In genomic region chr7:103860855-103861254, GRCm38 (mm10) we compare ENCODE assay signal across 10 mouse cellular contexts. TPM values are rescaled to one million over a fixed set of nuclear protein-coding genes. Genes with fewer than 3 reads are reported as not detected.
DNase-seq lines count a peak whose midpoint lies in the region; ATAC-seq and TF ChIP-seq lines count a peak whose summit lies in the region.
"Had no signal": no experiment of that assay in that cellular context is flagged by ENCODE, and none has a peak within 500 bp of the region (broad histone marks: within the 10 kb centered on the region; RNA-seq: fewer than 3 reads in every experiment).

No protein-coding gene starts in this region.

- no peak overlapping the region for H3K4me2 ChIP-seq in forebrain, embryonic 14.5 days (ENCODE audit: low read length)
- H3K4me2 ChIP-seq in forebrain, embryonic 12.5 days, result no peak overlapping the region
- no peak overlapping the region for H3K4me2 ChIP-seq in heart, postnatal 0 days (ENCODE audit: low read depth, low read length)

- H3K27me3 ChIP-seq in forebrain, embryonic 14.5 days (replicated peaks; ENCODE audit: control insufficient read depth, insufficient read depth, low read length), result no peaks in the 10 kb centered on the region
- no peaks in the 10 kb centered on the region for H3K27me3 ChIP-seq in forebrain, embryonic 12.5 days
- H3K27me3 ChIP-seq in heart, postnatal 0 days (ENCODE audit: control insufficient read depth, insufficient read depth, low read length), result no peaks in the 10 kb centered on the region
- H3K27me3 ChIP-seq: Patski had no signal

- no peaks in the 10 kb centered on the region for H3K4me1 ChIP-seq in forebrain, embryonic 14.5 days (ENCODE audit: control insufficient read depth, insufficient read depth, low read length)
- no peaks in the 10 kb centered on the region for H3K4me1 ChIP-seq in forebrain, embryonic 12.5 days
- H3K4me1 ChIP-seq in heart, postnatal 0 days (ENCODE audit: control insufficient read depth, insufficient read depth), result no peaks in the 10 kb centered on the region

- H3K27ac ChIP-seq in forebrain, embryonic 14.5 days (ENCODE audit: low read depth, low read length), result no peak overlapping the region
- no peak overlapping the region for H3K27ac ChIP-seq in forebrain, embryonic 12.5 days
- H3K27ac ChIP-seq in heart, postnatal 0 days (ENCODE audit: low read depth), result no peak overlapping the region

- no peak for TF ChIP-seq CTCF in heart, postnatal 0 days (IDR thresholded peaks at IDR 0.05; ENCODE audit: low read depth)

- TF ChIP-seq EP300 in heart, postnatal 0 days (IDR thresholded peaks at IDR 0.05; ENCODE audit: low read depth), result no peak

- H3K36me3 ChIP-seq in forebrain, embryonic 14.5 days (ENCODE audit: control insufficient read depth, insufficient read depth, low read length), result no peaks in the 10 kb centered on the region
- no peaks in the 10 kb centered on the region for H3K36me3 ChIP-seq in forebrain, embryonic 12.5 days (replicated peaks)
- no peaks in the 10 kb centered on the region for H3K36me3 ChIP-seq in heart, postnatal 0 days (replicated peaks; ENCODE audit: control insufficient read depth, insufficient read depth, low read length)

- 79% methylated on average over 1 of the region's 1 CpGs for WGBS in forebrain, embryonic 14.5 days
- 48% methylated on average over 1 of the region's 1 CpGs for WGBS in forebrain, embryonic 12.5 days
- WGBS in heart, postnatal 0 days, result 42% methylated on average over 1 of the region's 1 CpGs

- no peaks in the 10 kb centered on the region for H3K9me3 ChIP-seq in forebrain, embryonic 14.5 days (replicated peaks; ENCODE audit: control insufficient read depth, low read length)
- no peaks in the 10 kb centered on the region for H3K9me3 ChIP-seq in forebrain, embryonic 12.5 days
- H3K9me3 ChIP-seq in heart, postnatal 0 days (replicated peaks; ENCODE audit: control insufficient read depth, low read length), result no peaks in the 10 kb centered on the region

- ATAC-seq in forebrain, embryonic 14.5 days, result no peak
- ATAC-seq in forebrain, embryonic 12.5 days (ENCODE audit: low FRiP score), result no peak
- peak; percentile 78 for ATAC-seq in heart, postnatal 0 days (ENCODE audit: insufficient read depth, low read depth)
- ATAC-seq: Patski had no signal

- DNase-seq in forebrain, embryonic 14.5 days (ENCODE audit: low spot score), result peak; percentile 0
- peak; percentile 93 for DNase-seq in A20 (ENCODE audit: low read depth, low spot score)
- peak; percentile 88 for DNase-seq in c-Kit-positive CD71-negative TER-119-negative erythroid progenitor cells, embryonic 14.5 days (ENCODE audit: low read depth)
- DNase-seq in heart, postnatal 0 days (ENCODE audit: low spot score), result peak; percentile 42
- DNase-seq in mesoderm, embryonic 11.5 days (ENCODE audit: low read depth, low spot score), result peak; percentile 49
- DNase-seq in layer of hippocampus, postnatal 10 days (ENCODE audit: low spot score in 2 of 2), result no peak
- DNase-seq in layer of hippocampus, adult 9-10 months (ENCODE audit: low spot score), result no peak

- H3K9ac ChIP-seq in forebrain, embryonic 14.5 days (ENCODE audit: low read length), result no peak overlapping the region
- H3K9ac ChIP-seq in forebrain, embryonic 12.5 days, result no peak overlapping the region
- H3K9ac ChIP-seq in heart, postnatal 0 days (replicated peaks; ENCODE audit: low read depth, low read length), result no peak overlapping the region

- no peak overlapping the region for H3K4me3 ChIP-seq in forebrain, embryonic 14.5 days (ENCODE audit: low read depth, low read length)
- no peak overlapping the region for H3K4me3 ChIP-seq in forebrain, embryonic 12.5 days (replicated peaks)
- H3K4me3 ChIP-seq in heart, postnatal 0 days (ENCODE audit: low read depth, low read length), result no peak overlapping the region

RNA-seq across cellular contexts. Expression of gene Hbb-y, which starts 7.8 kb away (rescaled TPM):
- polyA plus RNA-seq in forebrain, embryonic 14.5 days (2014; fragmentation: Nextera tagmentation; extraction: Ambion mirVana), result 152 and 669 TPM in 2 replicates
- polyA plus RNA-seq in forebrain, embryonic 12.5 days (2016; fragmentation: Nextera tagmentation; extraction: Ambion mirVana), result 6,398 and 8,559 TPM in 2 replicates
- total RNA-seq in heart, postnatal 0 days (2014; rRNA removed; ENCODE audit: low replicate concordance), result 0.80 TPM in 1 of 2 replicates, not detected in the other
- 2.2 and 2.7 TPM in 2 replicates for polyA plus RNA-seq in heart, postnatal 0 days (2015; fragmentation: Nextera tagmentation; extraction: Ambion mirVana)
- not detected for total RNA-seq in layer of hippocampus, postnatal 10 days (2021)
- polyA plus RNA-seq: Patski had no signal

RNA-seq across cellular contexts. Expression of gene Hbb-bh1, which starts 17.9 kb away (rescaled TPM):
- 0.90 and 2.5 TPM in 2 replicates for polyA plus RNA-seq in forebrain, embryonic 14.5 days (2014; fragmentation: Nextera tagmentation; extraction: Ambion mirVana)
- polyA plus RNA-seq in forebrain, embryonic 12.5 days (2016; fragmentation: Nextera tagmentation; extraction: Ambion mirVana), result 427 and 624 TPM in 2 replicates
- not detected in 2 replicates for total RNA-seq in heart, postnatal 0 days (2014; rRNA removed; ENCODE audit: low replicate concordance)
- not detected in 2 replicates for polyA plus RNA-seq in heart, postnatal 0 days (2015; fragmentation: Nextera tagmentation; extraction: Ambion mirVana)
- total RNA-seq in layer of hippocampus, postnatal 10 days (2021), result not detected
- polyA plus RNA-seq: Patski had no signal

RNA-seq across cellular contexts. Expression of gene Hbb-bh2, which starts 20.5 kb away (rescaled TPM):
- polyA plus RNA-seq in forebrain, embryonic 14.5 days (2014; fragmentation: Nextera tagmentation; extraction: Ambion mirVana), result not detected in 2 replicates
- polyA plus RNA-seq in forebrain, embryonic 12.5 days (2016; fragmentation: Nextera tagmentation; extraction: Ambion mirVana), result 0.50 TPM in 1 of 2 replicates, not detected in the other
- not detected in 2 replicates for total RNA-seq in heart, postnatal 0 days (2014; rRNA removed; ENCODE audit: low replicate concordance)
- polyA plus RNA-seq in heart, postnatal 0 days (2015; fragmentation: Nextera tagmentation; extraction: Ambion mirVana), result not detected in 2 replicates
- not detected for total RNA-seq in layer of hippocampus, postnatal 10 days (2021)
- polyA plus RNA-seq: limb, embryonic 14.5 days; Patski had no signal

RNA-seq across cellular contexts. Expression of gene Olfr66, which starts 25.2 kb away (rescaled TPM):
- not detected in 2 replicates for polyA plus RNA-seq in forebrain, embryonic 14.5 days (2014; fragmentation: Nextera tagmentation; extraction: Ambion mirVana)
- polyA plus RNA-seq in forebrain, embryonic 12.5 days (2016; fragmentation: Nextera tagmentation; extraction: Ambion mirVana), result not detected in 2 replicates
- total RNA-seq in heart, postnatal 0 days (2014; rRNA removed; ENCODE audit: low replicate concordance), result not detected in 2 replicates
- polyA plus RNA-seq in heart, postnatal 0 days (2015; fragmentation: Nextera tagmentation; extraction: Ambion mirVana), result not detected in 2 replicates
- not detected for total RNA-seq in layer of hippocampus, postnatal 10 days (2021)
- polyA plus RNA-seq: limb, embryonic 14.5 days; Patski had no signal

RNA-seq across cellular contexts. Expression of gene Hbb-bs, which starts 33.0 kb away (rescaled TPM):
- 3,810 and 4,891 TPM in 2 replicates for polyA plus RNA-seq in forebrain, embryonic 14.5 days (2014; fragmentation: Nextera tagmentation; extraction: Ambion mirVana)
- polyA plus RNA-seq in forebrain, embryonic 12.5 days (2016; fragmentation: Nextera tagmentation; extraction: Ambion mirVana), result 465 and 620 TPM in 2 replicates
- 5,431 and 6,330 TPM in 2 replicates for total RNA-seq in heart, postnatal 0 days (2014; rRNA removed; ENCODE audit: low replicate concordance)
- 3,638 and 5,614 TPM in 2 replicates for polyA plus RNA-seq in heart, postnatal 0 days (2015; fragmentation: Nextera tagmentation; extraction: Ambion mirVana)
- 100 to 1,000 TPM; 744 to 802 TPM for total RNA-seq in layer of hippocampus, postnatal 10 days (2021)
- polyA plus RNA-seq: Patski had no signal

Comparison
In these comparisons a context has a peak if more than half of its experiments do, and no peak if none do; other contexts are left out.
1. RNA of gene Hbb-bh1, which starts 17.9 kb away (polyA plus RNA-seq): 427 to 624 TPM in forebrain, embryonic 12.5 days; 0.90 to 2.5 TPM in forebrain, embryonic 14.5 days and not detected in heart, postnatal 0 days; every median in the first group is over 100 times any median in the second.
2. DNase-seq: peak in forebrain, embryonic 14.5 days (single experiment), A20 (single experiment), c-Kit-positive CD71-negative TER-119-negative erythroid progenitor cells, embryonic 14.5 days (single experiment), heart, postnatal 0 days (single experiment) and mesoderm, embryonic 11.5 days (single experiment); none in layer of hippocampus, postnatal 10 days (0 of 2) and layer of hippocampus, adult 9-10 months (single experiment).
3. RNA of gene Hbb-y, which starts 7.8 kb away (polyA plus RNA-seq): 6,398 to 8,559 TPM in forebrain, embryonic 12.5 days and 152 to 669 TPM in forebrain, embryonic 14.5 days; 2.2 to 2.7 TPM in heart, postnatal 0 days; every median in the first group is over 10 times any median in the second.